Mouse (Mus musculus) heart, embryonic 14.5 days (tissue): ENCODE measurements around the gene Gm6164. TPM values are rescaled to one million over a fixed set of nuclear protein-coding genes. Genes with fewer than 3 reads are reported as not detected.
"Not testable (repeated sequence)": the region's sequence is repeated elsewhere in the genome, so short reads cannot be mapped to it uniquely, and the experiment has no call there.

Source experiments
- ATAC-seq: fragments of 200-750 bp; cut with Nextera tagmentation; 2 replicates; pipeline ENCODE4 v1.8.0; 2017; ENCODE audit warnings: low read depth, moderate TSS enrichment; ENCODE audit not compliant: insufficient number of reproducible peaks, insufficient read depth, low FRiP score
- H3K27ac ChIP-seq, 2 experiments: fragments of 200-500 bp in 1 of 2; fragments of 300-500 bp in 1 of 2; sonication (generic) in 1 of 2; replicated peaks in 1 of 2; 2 replicates each; pipeline ENCODE4 v1.5.1; 2012 to 2014; ENCODE audit warnings: low read depth in 2 of 2, low read length in 2 of 2, control low read depth in 1 of 2, mild to moderate bottlenecking in 1 of 2, mixed read lengths in 1 of 2; ENCODE audit not compliant: control insufficient read depth in 1 of 2, insufficient read depth in 1 of 2
- H3K27me3 ChIP-seq: fragments of 300-500 bp; sonication (generic); 2 replicates; pipeline ENCODE4 v1.6.1; 2014; ENCODE audit warnings: mild to moderate bottlenecking, low read length, control low read depth; ENCODE audit not compliant: control insufficient read depth, insufficient read depth
- H3K36me3 ChIP-seq: fragments of 300-500 bp; sonication (generic); 2 replicates; pipeline ENCODE4 v1.6.1; 2014; ENCODE audit warnings: mild to moderate bottlenecking, control low read depth, low read length, mixed read lengths; ENCODE audit not compliant: control insufficient read depth, insufficient read depth
- H3K4me1 ChIP-seq, 2 experiments: fragments of 200-500 bp in 1 of 2; fragments of 300-500 bp in 1 of 2; sonication (generic) in 1 of 2; 2 replicates each; pipeline ENCODE4 v1.6.1; 2012 to 2014; ENCODE audit warnings: low read length in 2 of 2, control low read depth in 1 of 2, mixed read lengths in 1 of 2; ENCODE audit not compliant: control insufficient read depth in 2 of 2, insufficient read depth in 2 of 2
- H3K4me2 ChIP-seq: fragments of 300-500 bp; sonication (generic); 2 replicates; pipeline ENCODE4 v1.6.1; 2014; ENCODE audit warnings: mild to moderate bottlenecking, low read length
- H3K4me3 ChIP-seq, 2 experiments: fragments of 200-500 bp in 1 of 2; fragments of 300-500 bp in 1 of 2; sonication (generic) in 1 of 2; 2 replicates each; pipeline ENCODE4 v1.5.1; 2012 to 2014; ENCODE audit warnings: low read length in 2 of 2, mild to moderate bottlenecking in 2 of 2, control low read depth in 1 of 2, low read depth in 1 of 2, moderate library complexity in 1 of 2; ENCODE audit not compliant: control insufficient read depth in 1 of 2, insufficient read depth in 1 of 2
- H3K9ac ChIP-seq: fragments of 300-500 bp; sonication (generic); 2 replicates; pipeline ENCODE4 v1.6.1; 2014; ENCODE audit warnings: mild to moderate bottlenecking, low read length
- H3K9me3 ChIP-seq: fragments of 300-500 bp; sonication (generic); 2 replicates; pipeline ENCODE4 v1.6.1; 2016; ENCODE audit warnings: low read length, control low read depth; ENCODE audit not compliant: control insufficient read depth
- WGBS: fragments of 180-500 bp; shearing (Covaris S2); extraction: QIAGEN DNeasy Blood & Tissue Kit; methylation state at CpG from one replicate; pipeline ENCODE4 v1.1.7; 2014; 5-methylcytosine and 5-hydroxymethylcytosine counted together
- polyA plus RNA-seq: library from polyadenylated mRNA; unstranded; fragments of >200 nt; fragmentation: Nextera tagmentation; extraction: Ambion mirVana; gene quantifications from 2 replicates; pipeline ENCODE4 v1.2.1, GENCODE M21; 2014

Gene Gm6164
- polyA plus RNA-seq, result not detected in 2 replicates

- H3K4me2 ChIP-seq, ATAC-seq, H3K27ac ChIP-seq, H3K36me3 ChIP-seq, H3K27me3 ChIP-seq, H3K9me3 ChIP-seq, H3K4me3 ChIP-seq, H3K9ac ChIP-seq, H3K4me1 ChIP-seq: not testable (repeated sequence)
- WGBS, result no CpG with 5 or more reads among the region's 2 CpGs
Measured at GRCm38 (mm10) chr7:20205507-20205906, at the start of gene Gm6164. Gm6164 (minus strand) TSS chr7:20205607.

- not testable (repeated sequence) for H3K4me2 ChIP-seq, H3K36me3 ChIP-seq, ATAC-seq, H3K4me1 ChIP-seq, H3K27ac ChIP-seq, H3K9me3 ChIP-seq, H3K9ac ChIP-seq, H3K4me3 ChIP-seq, H3K27me3 ChIP-seq
- no CpG with 5 or more reads among the region's 2 CpGs for WGBS
Measured at GRCm38 (mm10) chr7:20233728-20234127, 28.3 kb upstream of the Gm6164 start, which contains the start of gene Gm4498. Gm4498 (minus strand) TSS chr7:20233828.

GRCm38 (mm10) chr7:20193410-20193809 lies 12.0 kb downstream of the Gm6164 start, which contains the start of gene Vmn1r95:
Vmn1r95 (plus strand) TSS chr7:20193710.
- not testable (repeated sequence) for H3K4me1 ChIP-seq, H3K4me3 ChIP-seq, H3K27ac ChIP-seq, H3K27me3 ChIP-seq, H3K9ac ChIP-seq, H3K9me3 ChIP-seq, H3K36me3 ChIP-seq, ATAC-seq, H3K4me2 ChIP-seq
- no CpG with 5 or more reads among the region's 3 CpGs for WGBS

- not testable (repeated sequence) for H3K9me3 ChIP-seq, H3K4me1 ChIP-seq, ATAC-seq, H3K9ac ChIP-seq, H3K27ac ChIP-seq, H3K4me2 ChIP-seq, H3K27me3 ChIP-seq, H3K36me3 ChIP-seq, H3K4me3 ChIP-seq
- no CpG with 5 or more reads among the region's 3 CpGs for WGBS
Measured at GRCm38 (mm10) chr7:20168277-20168676, 37.1 kb downstream of the Gm6164 start, which contains the start of gene Vmn1r94. Vmn1r94 (minus strand) TSS chr7:20168377.

Other genes with a start within 250 kb of the Gm6164 start
- gene Ceacam20, start 240.2 kb downstream of the Gm6164 start, polyA plus RNA-seq, result not detected in 2 replicates
- gene Nlrp9b, start 214.1 kb downstream of the Gm6164 start, polyA plus RNA-seq, result not detected in 2 replicates
- not detected in 2 replicates for gene Vmn1r91, start 105.9 kb downstream of the Gm6164 start, polyA plus RNA-seq
- not detected in 2 replicates for gene Gm16442, start 83.0 kb downstream of the Gm6164 start, polyA plus RNA-seq
- gene Vmn1r93, start 66.5 kb downstream of the Gm6164 start, polyA plus RNA-seq, result not detected in 2 replicates
- not detected in 2 replicates for gene Vmn1r94, start 37.2 kb downstream of the Gm6164 start, polyA plus RNA-seq
- not detected in 2 replicates for gene Vmn1r95, start 11.9 kb downstream of the Gm6164 start, polyA plus RNA-seq
- not detected in 2 replicates for gene Gm4498, start 28.2 kb upstream of the Gm6164 start, polyA plus RNA-seq
- not detected in 2 replicates for gene Gm5890, start 57.2 kb upstream of the Gm6164 start, polyA plus RNA-seq
- not detected in 2 replicates for gene Gm4133, start 128.5 kb upstream of the Gm6164 start, polyA plus RNA-seq
- gene Gm5728, start 169.8 kb upstream of the Gm6164 start, polyA plus RNA-seq, result not detected in 2 replicates
- gene Vmn1r100, start 212.3 kb upstream of the Gm6164 start, polyA plus RNA-seq, result not detected in 2 replicates
- gene Vmn1r101, start 237.0 kb upstream of the Gm6164 start, polyA plus RNA-seq, result not detected in 2 replicates